Mouse (Mus musculus) spleen, postnatal 14 days (tissue): Measurements from ENCODE around the gene Nudt7.

Experiments
- DNase-seq, 2 experiments: peaks; one replicate each; pipeline ENCODE4 v3.0.0; 2021 to 2022; ENCODE audit warnings: low spot score in 2 of 2

Nudt7 gene

GRCm38 (mm10) chr8:114143645-114144290 lies 10.4 kb downstream of the Nudt7 start:
- DNase-seq, result no peak

DNA sequence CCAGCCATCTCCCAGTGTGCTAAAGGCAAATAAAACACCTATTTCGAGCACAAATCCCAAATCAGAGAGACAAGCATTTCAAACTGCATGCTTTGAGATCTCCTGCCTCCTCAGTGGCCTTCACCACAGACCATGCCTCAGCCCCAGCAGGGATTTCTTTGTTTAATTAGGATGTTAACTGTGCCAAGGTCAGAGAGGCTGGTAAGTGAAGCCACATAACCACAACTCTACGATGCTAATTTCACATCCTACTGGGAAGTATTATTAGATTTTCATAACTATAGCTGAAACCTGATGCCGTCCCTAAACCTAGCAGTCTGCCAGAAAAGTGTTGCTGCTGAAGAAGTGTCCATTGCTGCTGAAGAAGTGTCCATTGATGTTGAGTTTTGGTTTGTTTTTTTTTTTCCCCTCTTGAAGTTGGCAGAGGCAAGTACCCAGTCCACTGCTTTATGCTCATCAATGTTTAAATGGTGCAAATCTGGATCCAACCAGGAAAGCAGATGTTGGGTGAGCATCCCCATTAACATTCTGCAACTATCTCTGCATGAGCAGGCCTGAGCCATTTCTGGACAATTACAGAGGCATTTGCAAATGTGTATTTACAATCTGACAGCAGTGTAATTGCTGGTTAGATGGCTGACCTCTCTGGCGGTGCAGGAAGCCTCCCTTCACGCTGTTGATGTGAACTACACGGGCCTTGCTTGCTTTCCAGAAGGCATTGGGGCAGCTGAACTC lies 20.1 kb downstream of the Nudt7 start:
- DNase-seq, result no peak

DNA sequence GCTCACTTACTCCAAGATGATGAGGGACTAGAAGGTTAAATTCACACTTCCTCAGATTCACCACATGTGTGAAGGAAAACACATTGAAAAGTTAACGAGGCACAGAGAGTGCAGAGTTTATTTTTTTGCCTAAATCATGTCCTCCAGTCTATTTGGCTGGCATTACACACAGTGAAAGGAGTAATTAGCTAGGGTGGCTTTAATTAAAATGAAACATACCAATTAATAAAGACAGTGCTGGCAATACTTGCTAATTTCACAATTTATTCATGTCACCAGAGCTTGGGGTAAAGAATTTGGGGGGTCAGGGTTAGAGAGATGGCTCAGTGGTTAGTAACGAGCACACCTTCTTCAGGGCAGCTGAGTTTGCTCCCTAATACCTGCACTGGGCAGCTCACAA lies 25.2 kb downstream of the Nudt7 start:
- no peak for DNase-seq

DNA sequence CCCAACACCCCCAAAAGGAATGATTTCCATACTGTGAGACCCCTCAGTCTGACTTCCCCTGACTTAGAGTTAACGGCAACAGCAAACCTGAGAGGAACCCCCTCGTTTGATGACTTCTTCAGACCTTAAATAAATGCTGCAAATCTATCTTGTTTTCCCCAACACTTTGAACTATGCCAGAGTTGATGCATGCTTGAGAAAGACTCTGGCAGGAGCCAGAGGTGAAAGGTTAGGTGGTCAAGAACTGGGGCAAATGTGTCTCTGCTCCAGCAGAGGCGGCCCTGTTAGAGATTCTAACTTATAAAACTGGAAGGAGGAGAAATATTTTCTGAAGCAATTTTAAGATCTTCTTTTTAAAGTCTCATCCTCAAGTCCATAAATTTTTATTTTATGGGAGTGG lies 26.3 kb downstream of the Nudt7 start:
- DNase-seq, result no peak

DNA sequence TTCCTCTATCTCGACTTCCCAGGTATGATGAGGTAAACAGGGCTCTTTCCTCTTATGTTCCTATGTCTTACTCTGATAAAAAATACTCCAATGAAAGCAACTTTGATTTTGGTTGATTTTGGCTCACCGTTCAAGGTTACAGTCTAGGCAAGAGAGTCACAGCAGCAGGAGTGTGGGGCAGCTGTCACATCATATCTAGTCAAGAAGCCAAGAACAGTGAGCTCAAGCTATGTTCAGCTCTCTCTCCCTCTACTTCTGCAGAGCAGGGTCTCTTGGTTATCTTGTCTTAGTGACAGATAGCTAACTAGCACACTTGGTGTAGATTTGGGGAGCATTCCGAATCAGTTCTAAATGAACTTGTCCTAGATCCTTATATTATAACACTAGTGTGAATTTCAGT lies 30.5 kb downstream of the Nudt7 start:
- DNase-seq, result no peak

DNA sequence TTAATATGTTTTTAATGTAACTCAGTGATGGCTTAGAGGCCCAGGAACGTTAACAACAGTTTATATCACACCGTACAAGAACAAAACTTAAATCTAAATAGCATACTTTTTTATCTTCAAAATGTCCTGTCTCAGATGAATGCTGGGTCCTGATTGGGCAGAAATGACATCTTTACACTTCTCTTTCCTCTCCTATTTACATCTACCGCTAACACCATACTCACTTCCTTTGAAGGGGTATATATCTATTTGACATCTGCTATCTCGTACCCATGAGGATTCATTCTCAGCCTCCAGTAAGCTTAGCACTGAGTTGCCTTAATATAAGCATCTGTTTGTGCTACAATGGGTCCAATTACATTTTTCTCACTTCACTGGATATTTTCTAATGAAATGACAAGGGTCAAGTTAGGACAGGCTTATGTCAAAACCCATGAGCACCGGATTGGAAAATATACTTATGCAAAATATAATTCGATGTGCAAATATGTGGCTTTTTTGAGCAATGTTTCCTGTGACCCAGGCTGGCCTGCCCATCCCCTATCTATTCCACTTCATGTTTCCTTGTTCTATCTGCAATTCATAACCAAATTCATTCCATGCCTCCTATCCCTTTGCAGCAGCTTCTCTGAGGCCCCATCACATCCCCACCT lies 31.2 kb downstream of the Nudt7 start:
- DNase-seq, result no peak

- DNase-seq, result no peak
Measured at GRCm38 (mm10) chr8:114165741-114166140, 32.4 kb downstream of the Nudt7 start.

DNA sequence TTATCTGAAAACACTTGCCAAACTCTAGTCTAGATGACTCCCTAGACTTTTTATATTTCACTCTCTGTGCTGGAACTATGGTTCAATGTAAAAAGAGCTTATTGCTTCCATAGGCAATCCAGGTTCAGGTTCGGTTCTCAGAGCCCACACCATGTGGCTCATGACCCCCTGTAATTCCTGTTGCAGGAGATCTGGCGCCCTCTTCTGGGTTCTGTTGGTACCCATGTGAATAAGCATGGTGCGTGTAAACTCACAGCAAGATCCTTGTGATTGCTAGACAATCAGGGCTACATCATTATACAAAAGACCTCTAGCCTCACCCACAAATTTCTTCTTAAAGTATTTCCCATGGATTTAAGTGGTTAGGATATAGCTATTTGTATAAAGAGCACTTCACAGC lies 43.4 kb downstream of the Nudt7 start:
- no peak for DNase-seq

- DNase-seq, result no peak
Measured at GRCm38 (mm10) chr8:114193334-114193733, 60.0 kb downstream of the Nudt7 start.

DNA sequence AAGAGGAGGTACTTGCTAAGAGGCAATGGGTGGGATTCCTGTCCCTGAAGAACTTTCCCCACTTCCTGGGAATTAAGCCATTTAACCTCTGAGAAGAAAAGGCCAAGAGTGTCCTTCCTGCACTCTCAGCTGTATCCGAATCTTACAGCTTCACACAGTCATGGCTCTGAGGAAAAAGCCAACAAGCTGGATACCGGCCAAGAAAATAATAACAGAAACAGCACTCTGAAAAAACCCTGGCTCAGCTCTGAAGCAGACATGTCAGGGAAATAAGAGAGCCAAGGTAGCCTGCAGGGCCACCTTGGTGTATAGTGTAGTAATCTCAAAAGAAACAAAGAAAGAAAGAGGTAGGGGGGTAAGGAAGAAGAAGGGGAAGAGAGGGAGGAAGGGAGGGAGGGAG lies 65.6 kb downstream of the Nudt7 start:
- no peak for DNase-seq
